Mouse (Mus musculus) forebrain, embryonic 11.5 days (tissue): ENCODE measurements around the gene Acap2. TPM values are rescaled to one million over a fixed set of nuclear protein-coding genes. Genes with fewer than 3 reads are reported as not detected.

Experiments used
- ATAC-seq: fragments of 200-750 bp; cut with Nextera tagmentation; replicated peaks from 2 replicates; pipeline ENCODE4 v1.8.0; 2017; ENCODE audit warnings: moderate TSS enrichment; ENCODE audit not compliant: low FRiP score
- DNase-seq: peaks from one replicate; pipeline ENCODE4 v3.0.0-alpha.2; 2017; ENCODE audit warnings: low spot score
- H3K27ac ChIP-seq: fragments of 300-500 bp; sonication (generic); 2 replicates; pipeline ENCODE4 v1.5.1; 2014; ENCODE audit warnings: low read depth, low read length
- H3K27me3 ChIP-seq: fragments of 300-500 bp; sonication (generic); 2 replicates; pipeline ENCODE4 v1.6.1; 2014; ENCODE audit warnings: mild to moderate bottlenecking, low read length, mixed read lengths; ENCODE audit not compliant: control insufficient read depth, insufficient read depth
- H3K36me3 ChIP-seq: fragments of 300-500 bp; sonication (generic); 2 replicates; pipeline ENCODE4 v1.6.1; 2014; ENCODE audit warnings: mild to moderate bottlenecking, low read length, moderate library complexity, mixed read lengths; ENCODE audit not compliant: control insufficient read depth, insufficient read depth
- H3K4me1 ChIP-seq: fragments of 300-500 bp; sonication (generic); replicated peaks from 2 replicates; pipeline ENCODE4 v1.6.1; 2014; ENCODE audit warnings: low read length, mixed read lengths; ENCODE audit not compliant: control insufficient read depth, insufficient read depth
- H3K4me2 ChIP-seq: fragments of 300-500 bp; sonication (generic); 2 replicates; pipeline ENCODE4 v1.6.1; 2014; ENCODE audit warnings: low read depth, mild to moderate bottlenecking, low read length, moderate library complexity, mixed read lengths; ENCODE audit not compliant: severe bottlenecking
- H3K4me3 ChIP-seq: fragments of 300-500 bp; sonication (generic); 2 replicates; pipeline ENCODE4 v1.5.1; 2014; ENCODE audit warnings: low read depth, low read length
- H3K9ac ChIP-seq: fragments of 300-500 bp; sonication (generic); 2 replicates; pipeline ENCODE4 v1.6.1; 2014; ENCODE audit warnings: low read length
- H3K9me3 ChIP-seq: fragments of 300-500 bp; sonication (generic); 2 replicates; pipeline ENCODE4 v1.6.1; 2016; ENCODE audit warnings: low read length, mixed read lengths; ENCODE audit not compliant: control insufficient read depth
- WGBS: fragments of 180-500 bp; shearing (Covaris S2); extraction: QIAGEN DNeasy Blood & Tissue Kit; methylation state at CpG from one replicate; pipeline ENCODE4 v1.1.7; 2014; 5-methylcytosine and 5-hydroxymethylcytosine counted together
- polyA plus RNA-seq: library from polyadenylated mRNA; unstranded; fragments of >200 nt; fragmentation: Nextera tagmentation; extraction: Ambion mirVana; gene quantifications from 2 replicates; pipeline ENCODE4 v1.2.1, GENCODE M21; 2014

Acap2 gene
- polyA plus RNA-seq, 1 experiment from 2014 or later: 29.5 TPM

- Histone ChIP-seq H3K4me2 (no peak overlapping the region), H3K4me3 (no peak overlapping the region), H3K4me1 (0 out of 2 replicates have a peak, but pooled peaks cover 4% of the 10 kb centered on the region), H3K27me3 (no peaks in the 10 kb centered on the region), H3K36me3 (no peaks in the 10 kb centered on the region), H3K9ac (no peak overlapping the region), H3K9me3 (no peaks in the 10 kb centered on the region), H3K27ac (no peak overlapping the region)
- 93% methylated on average over 5 of the region's 5 CpGs for WGBS
- no peak for ATAC-seq
- DNase-seq: no peak
Measured at GRCm38 (mm10) chr16:31077396-31077795, 123.6 kb downstream of the Acap2 start.

- no peak overlapping the region for H3K9ac ChIP-seq
- no peaks in the 10 kb centered on the region for H3K9me3 ChIP-seq
- no peak overlapping the region for H3K4me3 ChIP-seq
- H3K27me3 ChIP-seq: no peaks in the 10 kb centered on the region
- ATAC-seq: no peak
- WGBS: 89% methylated on average over 8 of the region's 8 CpGs
- DNase-seq: no peak
- no peak overlapping the region for H3K4me2 ChIP-seq
- H3K36me3 ChIP-seq: no peaks in the 10 kb centered on the region
- no peak overlapping the region for H3K27ac ChIP-seq
- 0 out of 2 replicates have a peak, but pooled peaks cover 4% of the 10 kb centered on the region for H3K4me1 ChIP-seq
Measured at GRCm38 (mm10) chr16:31076436-31076835, 124.6 kb downstream of the Acap2 start.

- WGBS: 72% methylated on average over 3 of the region's 3 CpGs
- no peak for DNase-seq
- H3K9me3 ChIP-seq: no peaks in the 10 kb centered on the region
- no peaks in the 10 kb centered on the region for H3K27me3 ChIP-seq
- H3K9ac ChIP-seq: no peak overlapping the region
- no peak for ATAC-seq
- no peaks in the 10 kb centered on the region for H3K36me3 ChIP-seq
- H3K4me3 ChIP-seq: no peak overlapping the region
- H3K27ac ChIP-seq: no peak overlapping the region
- H3K4me1 ChIP-seq: 0 out of 2 replicates have a peak, but pooled peaks cover 4% of the 10 kb centered on the region
- no peak overlapping the region for H3K4me2 ChIP-seq
Measured at GRCm38 (mm10) chr16:31074324-31074908, 126.6 kb downstream of the Acap2 start.

GRCm38 (mm10) chr16:31071731-31072130, 129.3 kb downstream of the Acap2 start:
- no peak overlapping the region for H3K27ac ChIP-seq
- no peak overlapping the region for H3K4me2 ChIP-seq
- H3K27me3 ChIP-seq: no peaks in the 10 kb centered on the region
- no peaks in the 10 kb centered on the region for H3K9me3 ChIP-seq
- WGBS: 88% methylated on average over 6 of the region's 6 CpGs
- H3K36me3 ChIP-seq: no peaks in the 10 kb centered on the region
- H3K9ac ChIP-seq: no peak overlapping the region
- DNase-seq: no peak
- ATAC-seq: no peak
- H3K4me3 ChIP-seq: no peak overlapping the region
- H3K4me1 ChIP-seq: 0 out of 2 replicates have a peak, but pooled peaks cover 4% of the 10 kb centered on the region

- Histone ChIP-seq H3K27ac (no peak overlapping the region), H3K4me2 (0 out of 2 replicates have a peak overlapping the region, but pooled peaks have one; percentile 15), H3K4me1 (0 out of 2 replicates have a peak, but pooled peaks cover 4% of the 10 kb centered on the region), H3K36me3 (no peaks in the 10 kb centered on the region), H3K9me3 (no peaks in the 10 kb centered on the region), H3K4me3 (no peak overlapping the region), H3K9ac (peak overlapping the region; percentile 27), H3K27me3 (no peaks in the 10 kb centered on the region)
- peak; percentile 44 for ATAC-seq
- WGBS: 22% methylated on average over 21 of the region's 21 CpGs
- DNase-seq: peak; percentile 91
Measured at GRCm38 (mm10) chr16:31070358-31071133, 130.5 kb downstream of the Acap2 start.

- H3K4me1 ChIP-seq: 0 out of 2 replicates have a peak, but pooled peaks cover 4% of the 10 kb centered on the region
- H3K4me3 ChIP-seq: no peak overlapping the region
- no peaks in the 10 kb centered on the region for H3K36me3 ChIP-seq
- no peaks in the 10 kb centered on the region for H3K9me3 ChIP-seq
- H3K4me2 ChIP-seq: no peak overlapping the region
- 87% methylated on average over 14 of the region's 14 CpGs for WGBS
- DNase-seq (no peak), ATAC-seq (no peak)
- no peak overlapping the region for H3K27ac ChIP-seq
- no peak overlapping the region for H3K9ac ChIP-seq
- no peaks in the 10 kb centered on the region for H3K27me3 ChIP-seq
Measured at GRCm38 (mm10) chr16:31069211-31070166, 131.6 kb downstream of the Acap2 start.

GRCm38 (mm10) chr16:31068280-31068679, 132.8 kb downstream of the Acap2 start:
- WGBS: 91% methylated on average over 7 of the region's 7 CpGs
- Histone ChIP-seq H3K27me3 (no peaks in the 10 kb centered on the region), H3K4me1 (0 out of 2 replicates have a peak, but pooled peaks cover 4% of the 10 kb centered on the region), H3K9me3 (no peaks in the 10 kb centered on the region), H3K27ac (no peak overlapping the region), H3K4me3 (no peak overlapping the region), H3K9ac (no peak overlapping the region), H3K36me3 (no peaks in the 10 kb centered on the region), H3K4me2 (no peak overlapping the region)
- ATAC-seq (no peak), DNase-seq (no peak)
